Mouse (Mus musculus) heart, postnatal 4 days (tissue): ENCODE measurements around the gene Aqp12. TPM values are rescaled to one million over a fixed set of nuclear protein-coding genes. Genes with fewer than 3 reads are reported as not detected.

Experiments used
- DNase-seq: peaks from one replicate; pipeline ENCODE4 v3.0.0; 2021
- total RNA-seq, 2 experiments: library from RNA; stranded (reverse); gene quantifications; 2 replicates each; pipeline ENCODE4 v1.2.3; 2021

The Aqp12 gene
- total RNA-seq, 2 experiments from 2014 or later = not detected

- no peak for DNase-seq
Observed at GRCm38 (mm10) chr1:93015136-93015535, 9.0 kb downstream of the Aqp12 start.

DNA sequence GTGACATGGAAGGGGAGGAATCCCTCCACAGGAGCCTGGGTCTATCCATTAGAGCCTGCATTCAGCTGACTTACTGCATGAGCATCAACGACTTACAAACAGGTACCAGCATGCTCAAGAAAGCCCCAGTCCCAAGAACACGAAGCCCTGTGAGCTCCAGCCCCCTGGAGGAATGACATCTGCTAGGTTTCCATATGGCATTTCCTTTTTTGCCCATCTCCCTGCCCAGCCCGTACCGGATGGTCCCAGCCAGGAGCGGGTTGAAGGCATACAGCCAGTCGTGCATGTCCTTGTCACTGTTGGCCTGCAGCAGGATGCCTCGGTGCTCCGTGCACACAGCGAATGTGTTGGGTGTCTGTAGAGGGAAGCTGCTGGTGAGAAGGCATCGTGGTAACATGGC, 12.6 kb downstream of the Aqp12 start:
- no peak for DNase-seq

DNA sequence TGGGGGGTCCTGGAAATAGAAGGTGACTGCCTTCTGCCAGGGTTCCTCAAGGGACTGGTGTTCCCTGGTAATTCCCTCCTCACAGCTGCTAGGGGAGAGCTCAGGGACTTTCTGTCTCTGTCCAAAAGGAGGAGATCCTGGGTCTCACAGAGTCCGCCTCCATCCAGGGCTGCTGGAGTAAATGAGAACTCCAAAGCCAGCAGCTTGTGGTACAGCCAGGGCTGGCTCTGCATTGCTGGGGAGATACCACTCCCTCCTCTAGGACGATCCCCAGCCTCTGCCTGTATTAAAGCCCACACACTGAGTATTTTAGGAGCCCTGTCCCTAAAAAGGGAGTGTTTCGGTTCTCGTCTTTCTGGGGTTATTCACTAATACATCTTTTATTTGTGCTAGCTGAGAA, 14.5 kb downstream of the Aqp12 start:
- DNase-seq = no peak

GRCm38 (mm10) chr1:93026600-93026999, 20.5 kb downstream of the Aqp12 start:
- no peak for DNase-seq

DNA sequence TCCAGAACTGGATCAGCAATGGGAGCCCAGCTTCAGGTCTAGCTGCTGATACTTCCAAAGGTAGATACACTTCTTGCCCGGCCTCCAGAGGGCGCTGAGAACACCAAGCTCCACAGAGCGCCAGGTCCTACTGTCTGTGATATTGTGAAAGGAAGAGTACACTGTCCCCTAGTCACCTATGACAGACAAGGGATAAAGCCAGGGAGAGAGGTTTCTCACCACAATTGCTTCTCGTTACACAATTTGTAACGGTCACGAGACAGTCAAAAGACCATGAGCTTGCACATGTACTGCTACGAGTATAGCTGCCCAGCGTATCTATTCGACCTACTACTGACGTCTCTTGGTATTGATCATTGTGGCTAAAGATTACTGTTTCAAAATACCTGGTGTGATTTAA, 23.3 kb downstream of the Aqp12 start:
- no peak for DNase-seq

DNA sequence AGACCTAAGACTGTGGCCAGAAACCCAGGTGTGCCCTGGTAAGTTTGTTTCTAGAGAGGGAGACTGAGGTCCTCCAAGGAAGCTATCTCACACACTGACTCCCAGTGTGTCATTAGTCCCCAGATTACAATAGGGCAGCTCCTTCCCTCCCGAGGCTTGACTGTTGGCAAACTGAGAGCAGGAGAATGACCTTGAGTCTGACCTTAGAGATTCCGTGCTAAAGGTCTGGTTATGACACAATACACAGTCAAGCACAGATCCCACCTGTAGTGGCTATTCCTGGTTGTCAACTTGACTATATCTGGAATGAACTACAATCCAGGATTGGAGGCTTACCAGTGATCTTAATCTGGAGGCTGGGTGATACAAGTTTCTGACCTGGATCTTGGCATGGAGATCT, 23.9 kb downstream of the Aqp12 start:
- DNase-seq = no peak

GRCm38 (mm10) chr1:93031199-93031598, 25.1 kb downstream of the Aqp12 start:
- DNase-seq = no peak

DNA sequence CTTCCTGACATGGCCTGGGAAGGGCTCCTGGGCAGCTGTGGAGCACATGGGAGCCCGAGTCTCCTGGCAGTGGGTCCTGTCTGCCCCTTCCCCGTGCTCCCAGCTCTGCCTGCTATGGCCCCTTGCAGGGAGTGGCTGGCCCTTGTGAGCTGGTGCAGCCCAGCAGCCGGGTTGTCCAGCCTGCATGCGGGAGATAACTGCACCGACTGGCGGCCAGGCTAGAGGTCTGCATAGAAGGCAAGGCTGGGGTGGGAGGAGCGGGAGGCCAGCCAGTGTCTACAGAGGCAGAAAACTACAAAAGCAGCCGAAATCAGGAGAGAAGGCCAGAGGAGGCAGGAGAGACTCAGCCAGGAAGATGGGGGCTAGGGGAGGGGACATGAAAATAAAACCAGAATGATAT, 27.9 kb downstream of the Aqp12 start:
- DNase-seq = peak; percentile 46

DNA sequence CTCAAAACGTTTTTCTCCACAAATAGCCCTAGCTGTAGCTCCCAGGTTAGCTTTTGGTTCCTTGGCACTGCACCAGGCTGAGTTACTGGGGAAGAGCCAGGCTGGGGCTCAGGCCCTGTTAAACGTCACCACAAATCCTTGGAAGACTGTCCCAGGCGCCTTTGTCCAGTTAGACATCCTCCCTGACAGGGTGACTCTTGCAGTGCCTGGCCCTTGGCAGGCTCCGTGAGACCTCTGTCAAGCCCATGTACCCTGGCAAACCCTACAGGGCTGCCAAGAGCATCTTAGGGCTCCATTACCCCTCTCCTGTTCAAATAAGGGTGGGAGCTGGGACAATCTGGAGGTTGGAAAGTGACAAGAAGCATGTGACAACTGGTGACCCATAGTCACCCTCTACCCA, 29.8 kb downstream of the Aqp12 start:
- peak; percentile 14 for DNase-seq

- DNase-seq = no peak
Observed at GRCm38 (mm10) chr1:93046153-93046789, 40.1 kb downstream of the Aqp12 start.

- DNase-seq = no peak
Observed at GRCm38 (mm10) chr1:93050071-93050470, 43.9 kb downstream of the Aqp12 start.

- DNase-seq = no peak
Observed at GRCm38 (mm10) chr1:93051124-93051833, 45.1 kb downstream of the Aqp12 start.

Other genes with a start within 250 kb of the Aqp12 start
- gene Gpc1, start 174.7 kb upstream of the Aqp12 start, total RNA-seq = 100 to 1,000 TPM; 133 to 148 TPM
- under 1 TPM in 1 of 2 experiments, not detected in 1; 0.14 TPM for gene Ankmy1, start 103.4 kb upstream of the Aqp12 start, total RNA-seq
- 10 to 100 TPM in 1 of 2 experiments, 1 to 10 TPM in 1; 9.3 to 10.6 TPM for gene Dusp28, start 99.4 kb upstream of the Aqp12 start, total RNA-seq
- gene Rnpepl1, start 95.6 kb upstream of the Aqp12 start, total RNA-seq = 10 to 100 TPM; 73.8 to 74.1 TPM
- 10 to 100 TPM; 10.2 to 14.0 TPM for gene Capn10, start 72.0 kb upstream of the Aqp12 start, total RNA-seq
- gene Gpr35, start 55.5 kb upstream of the Aqp12 start, total RNA-seq = under 1 TPM; 0.38 to 0.59 TPM
- gene Kif1a, start 95.6 kb downstream of the Aqp12 start, total RNA-seq = 1 to 10 TPM; 6.2 to 7.5 TPM
- not detected for gene Agxt, start 128.9 kb downstream of the Aqp12 start, total RNA-seq
- gene 2310007B03Rik, start 154.6 kb downstream of the Aqp12 start, total RNA-seq = not detected
- under 1 TPM; 0.45 to 0.48 TPM for gene Crocc2, start 162.4 kb downstream of the Aqp12 start, total RNA-seq
- gene Sned1, start 229.5 kb downstream of the Aqp12 start, total RNA-seq = 10 to 100 TPM; 11.0 to 11.4 TPM